Mouse (Mus musculus) CD8-positive naive resting alpha-beta T cell, adult 2 months (primary cell): ENCODE data around the gene Pick1.
"Not testable (repeated sequence)": the region's sequence is repeated elsewhere in the genome, so short reads cannot be mapped to it uniquely, and the experiment has no call there.

ENCODE experiments used
- DNase-seq, 2 experiments: peaks; one replicate each; pipeline ENCODE4 v3.0.0; 2022; ENCODE audit warnings: low read depth in 2 of 2, low spot score in 2 of 2

Pick1 gene

DNA sequence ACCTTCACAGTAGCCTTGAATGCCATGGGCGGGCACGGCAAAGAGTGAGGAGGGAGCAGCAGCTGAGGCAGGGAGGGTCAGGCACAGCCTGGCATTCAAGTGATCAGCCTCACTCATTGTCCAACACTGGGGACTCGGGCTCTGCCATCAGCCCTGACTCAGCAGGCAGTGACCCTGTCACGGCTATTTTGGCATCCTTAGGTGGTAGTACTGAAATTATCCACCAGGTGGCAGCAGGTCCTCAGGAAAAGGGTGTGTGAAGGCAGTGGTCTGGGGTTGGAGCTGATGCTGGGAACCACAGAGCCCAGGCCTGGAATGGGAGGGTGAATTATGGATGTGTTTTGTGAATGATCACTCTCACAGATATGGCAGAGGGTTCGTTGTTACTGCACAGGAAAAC, 4.3 kb upstream of the Pick1 start:
- peak; percentile 80 to 82 for DNase-seq

GRCm38 (mm10) chr15:79225780-79226179, 3.2 kb upstream of the Pick1 start:
- DNase-seq = not testable (repeated sequence)

- DNase-seq = no peak
Measured at GRCm38 (mm10) chr15:79235268-79235667, 6.3 kb downstream of the Pick1 start.

- no peak for DNase-seq
Measured at GRCm38 (mm10) chr15:79238036-79238435, 9.1 kb downstream of the Pick1 start.

DNA sequence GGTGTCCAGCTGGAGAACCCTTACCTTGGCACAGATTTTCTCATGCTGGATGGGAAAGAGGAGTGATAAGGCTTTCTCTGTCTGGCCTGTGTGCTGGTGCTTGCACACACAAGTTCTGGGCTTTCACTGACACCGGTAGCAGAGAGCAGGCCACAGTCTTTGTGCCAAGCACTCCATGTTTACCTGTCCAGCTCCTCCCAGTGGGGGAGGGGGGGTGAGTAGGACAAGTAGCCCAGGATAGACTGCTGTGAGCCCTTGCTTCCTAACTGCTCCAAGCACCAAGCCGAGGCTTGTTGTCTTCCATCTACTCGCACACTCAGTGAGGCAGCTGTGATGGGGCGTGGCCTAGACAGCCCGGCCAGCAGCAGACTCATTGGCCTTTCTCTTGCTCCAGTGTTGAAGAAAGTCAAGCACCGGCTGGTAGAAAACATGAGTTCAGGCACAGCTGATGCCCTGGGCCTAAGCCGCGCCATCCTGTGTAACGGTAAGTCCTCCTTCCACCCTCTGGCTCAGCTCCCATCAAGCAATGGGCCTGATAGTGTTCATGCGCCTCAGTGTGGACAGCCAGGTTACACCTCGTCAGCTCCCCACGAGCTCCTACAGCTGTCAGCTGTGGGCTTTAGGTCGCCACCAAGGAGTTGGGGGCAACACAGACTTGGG, 13.7 kb downstream of the Pick1 start:
- DNase-seq = no peak

- DNase-seq = peak; percentile 88 to 93
Measured at GRCm38 (mm10) chr15:79243234-79244042, 14.5 kb downstream of the Pick1 start.

GRCm38 (mm10) chr15:79244071-79244893, 15.3 kb downstream of the Pick1 start:
- DNase-seq = no peak

GRCm38 (mm10) chr15:79245321-79245720, 16.3 kb downstream of the Pick1 start:
- DNase-seq = no peak

DNA sequence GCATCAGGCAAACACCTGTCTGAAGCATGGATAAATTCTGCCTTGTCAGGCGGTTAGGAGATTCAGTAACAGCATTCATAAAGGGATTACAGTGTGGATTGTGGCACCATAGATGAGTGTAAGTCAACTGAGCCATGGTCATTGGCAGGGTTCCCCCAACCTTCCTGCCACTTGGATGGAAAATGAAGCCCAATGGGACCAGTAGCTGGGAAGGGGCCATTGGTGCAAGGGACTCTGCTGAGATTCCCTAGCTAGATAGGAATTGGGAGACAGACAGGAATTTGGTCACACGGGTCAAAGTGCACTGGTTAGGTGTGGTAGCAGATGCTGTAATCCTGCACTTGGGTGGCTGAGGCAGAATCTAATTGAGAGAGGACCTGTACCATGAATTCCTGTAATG, 21.3 kb downstream of the Pick1 start:
- DNase-seq = no peak

DNA sequence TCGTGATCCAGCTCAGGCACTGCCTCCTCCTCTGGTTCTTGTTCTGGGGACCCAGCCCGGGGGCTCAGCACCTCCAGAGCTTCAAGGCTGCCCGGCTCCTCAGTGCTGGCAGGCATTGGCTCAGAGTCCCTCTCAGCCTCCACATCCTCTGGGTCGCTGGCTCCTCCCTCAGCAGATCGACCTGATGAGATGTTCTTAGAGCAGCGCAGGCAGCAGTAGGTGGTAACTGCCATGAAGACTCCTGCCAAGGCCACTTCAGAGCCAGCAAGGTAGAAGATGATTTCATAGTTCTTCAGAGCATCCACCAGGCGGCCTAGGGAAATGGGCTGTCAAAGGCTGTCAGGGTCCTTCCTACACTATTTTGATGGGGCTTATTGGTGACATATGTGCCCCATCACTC, 22.2 kb downstream of the Pick1 start:
- DNase-seq = no peak

DNA sequence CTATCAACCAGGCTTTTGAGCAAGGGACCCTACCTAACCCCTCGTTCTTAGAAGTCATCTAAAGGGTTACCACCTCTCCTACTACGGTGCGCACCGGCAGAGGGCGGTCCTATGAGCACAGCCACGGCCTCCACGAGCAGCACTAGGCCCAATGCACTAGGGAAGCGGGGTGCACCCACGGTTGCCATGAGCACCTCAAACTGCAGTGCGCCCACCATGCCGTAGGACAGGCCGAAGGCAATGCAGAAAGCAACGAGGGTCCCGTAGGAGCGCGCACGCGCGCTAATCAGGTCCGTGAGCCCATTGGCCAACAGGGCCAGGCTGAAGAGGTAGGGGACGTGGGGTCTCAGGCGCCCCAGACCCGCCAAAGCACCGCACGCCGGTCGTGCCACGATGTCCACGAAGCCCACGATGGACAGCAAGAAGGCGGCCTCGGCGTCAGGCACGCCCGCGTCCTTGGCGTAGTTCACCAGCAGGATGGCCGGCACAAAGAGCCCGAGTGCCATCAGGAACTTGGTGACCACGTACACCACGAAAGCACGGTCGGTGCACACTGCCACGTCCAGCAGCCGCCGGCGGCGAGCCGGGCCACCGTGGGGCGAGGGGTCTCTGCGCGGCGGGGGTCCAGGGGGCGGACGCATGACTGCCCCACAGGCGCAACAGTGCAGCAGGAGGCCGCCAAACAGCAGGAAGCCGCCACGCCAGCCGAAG, 23.0 kb downstream of the Pick1 start:
- DNase-seq = no peak

DNA sequence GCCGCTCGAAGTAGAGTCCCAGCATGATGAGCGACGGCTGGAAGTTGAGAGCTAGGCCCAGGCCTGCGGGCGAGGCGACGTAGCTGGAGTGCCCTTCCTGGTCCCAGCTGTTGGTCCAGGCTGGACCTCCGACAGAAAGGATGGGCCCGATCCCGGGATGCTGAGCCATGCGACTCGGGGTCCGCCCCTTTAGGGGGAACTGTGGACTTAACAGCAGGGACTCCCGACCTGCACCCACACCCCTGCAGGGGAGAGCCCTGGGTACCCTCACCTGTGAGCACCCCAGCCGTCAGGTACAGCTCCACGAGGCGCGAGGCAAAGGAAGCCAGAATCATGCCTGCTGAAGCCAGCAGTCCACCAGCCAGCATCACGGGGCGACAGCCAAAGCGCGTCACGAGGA, 23.6 kb downstream of the Pick1 start:
- no peak for DNase-seq

- no peak for DNase-seq
Measured at GRCm38 (mm10) chr15:79254661-79255060, 25.7 kb downstream of the Pick1 start, which contains the start of gene Slc16a8. TSS of gene Slc16a8 (minus strand) at chr15:79254761.

DNA sequence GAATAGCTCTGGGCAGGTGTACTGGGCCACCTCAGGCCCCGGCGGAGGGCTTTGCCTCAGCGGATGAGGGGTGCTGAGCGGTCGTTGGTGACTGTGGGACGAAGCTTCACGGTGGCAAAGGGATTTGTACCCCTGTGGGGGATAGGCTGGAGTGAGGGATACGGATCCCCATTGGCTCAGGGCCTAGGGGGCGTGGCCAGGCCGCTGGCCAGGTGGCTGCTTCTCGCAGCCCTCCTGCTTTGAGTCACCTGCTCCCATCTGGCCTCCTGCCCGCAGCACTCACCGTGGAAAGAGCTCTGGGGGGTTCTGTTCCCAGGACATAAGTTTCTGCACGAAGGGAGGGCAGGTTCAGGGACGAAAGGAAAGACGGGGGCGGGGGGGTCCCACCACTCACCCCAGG, 29.5 kb downstream of the Pick1 start:
- no peak for DNase-seq

DNA sequence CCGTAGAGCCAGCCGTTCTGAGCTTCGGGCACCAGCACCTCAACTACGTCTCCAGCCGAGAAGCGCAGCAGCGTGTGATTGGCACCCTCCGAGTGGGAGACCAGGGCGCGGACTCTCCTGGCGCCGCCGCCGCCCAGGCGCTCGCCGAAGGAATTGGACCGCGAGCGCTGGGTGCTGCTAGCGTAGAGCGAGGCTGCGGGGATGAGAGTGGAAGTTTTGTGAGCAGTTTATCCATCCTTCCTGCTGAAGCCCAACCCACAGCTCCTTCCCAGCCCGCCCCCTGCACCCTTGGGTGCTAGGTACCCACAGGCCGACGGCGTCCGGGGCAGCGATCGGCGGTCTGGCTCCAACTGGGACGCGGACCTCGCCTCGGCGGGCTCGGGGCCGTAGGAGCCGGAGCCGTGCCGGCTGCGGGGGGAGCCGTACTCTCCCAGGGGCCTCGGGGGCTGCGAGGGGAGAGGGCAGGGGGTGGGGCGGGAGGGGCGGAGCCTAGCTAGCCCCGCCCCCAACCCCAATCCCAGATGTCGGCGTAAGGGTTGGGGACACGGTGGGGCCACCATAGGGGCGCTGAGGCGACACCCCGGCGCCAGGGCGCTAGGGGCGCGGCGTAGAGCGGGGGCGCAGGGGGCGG, 32.2 kb downstream of the Pick1 start:
- peak in 1 of 2 experiments; percentile 18 for DNase-seq

- DNase-seq = no peak
Measured at GRCm38 (mm10) chr15:79261757-79262156, 32.8 kb downstream of the Pick1 start.

DNA sequence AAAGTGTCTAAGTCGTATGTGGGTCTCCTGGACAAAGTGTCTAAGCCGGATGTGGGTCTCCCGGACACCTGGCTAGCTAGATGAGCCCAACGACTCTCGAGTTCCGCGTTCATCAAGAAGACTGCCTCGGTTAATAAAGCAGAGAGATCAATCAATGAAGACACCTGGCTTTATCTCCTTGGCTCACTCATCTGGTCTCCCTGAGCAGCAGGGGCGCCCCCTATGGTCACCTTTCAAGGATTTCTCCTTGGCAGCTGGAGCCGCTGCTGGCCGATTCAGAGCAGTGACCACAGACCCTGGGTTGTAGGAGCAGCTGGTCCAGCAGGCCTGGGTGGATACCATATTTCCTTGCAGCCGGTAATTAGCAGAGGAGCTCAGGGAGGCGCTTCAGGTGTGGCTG, 33.4 kb downstream of the Pick1 start:
- no peak for DNase-seq

- no peak for DNase-seq
Measured at GRCm38 (mm10) chr15:79262786-79263309, 33.9 kb downstream of the Pick1 start.

- no peak for DNase-seq
Measured at GRCm38 (mm10) chr15:79263726-79264125, 34.8 kb downstream of the Pick1 start.

- peak in 1 of 2 experiments; percentile 11 for DNase-seq
Measured at GRCm38 (mm10) chr15:79265384-79265783, 36.4 kb downstream of the Pick1 start.
